Mouse (Mus musculus): ENCODE data around the gene 2310057M21Rik. TPM values are rescaled to one million over a fixed set of nuclear protein-coding genes. Genes with fewer than 3 reads are reported as not detected.

2310057M21Rik gene
- polyA plus RNA-seq, 1 experiment from 2014 or later: 21.3 TPM

DNA sequence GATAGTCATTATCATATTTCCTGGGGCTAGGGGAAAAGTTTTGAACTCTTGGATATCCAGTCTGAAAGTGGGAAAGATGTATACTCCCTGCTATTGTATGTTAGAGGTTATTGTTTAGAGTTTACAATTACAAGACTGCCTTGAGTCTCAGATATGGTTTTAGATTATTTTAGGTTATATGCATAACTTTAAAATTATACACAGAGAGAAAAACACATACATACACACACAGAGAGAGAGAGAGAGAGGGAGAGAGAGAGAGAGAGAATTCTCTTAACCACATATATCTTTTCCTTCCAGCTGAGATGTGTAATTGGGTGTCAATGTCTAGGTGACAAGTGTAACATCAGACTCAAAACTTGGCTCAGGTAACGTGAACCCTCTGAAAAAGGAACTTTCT is 29.0 kb downstream of the 2310057M21Rik start, which contains the start of gene Fam24a:
Gene Fam24a, plus strand, starts transcription at position 301 of the 400 bp plus-strand sequence.
- Histone ChIP-seq H3K36me3 (ENCODE audit: control insufficient read depth, insufficient read depth, low read length) (peaks cover 2% of the 10 kb centered on the region; the same call in 1 of the 2 replicates), H3K4me3 (ENCODE audit: low read length) (no peak within 1 kb of the TSS), H3K27ac (ENCODE audit: low read depth, low read length) (no peak within 1 kb of the TSS), H3K4me2 (replicated peaks; ENCODE audit: low read depth, low read length) (no peak within 1 kb of the TSS), H3K9me3 (ENCODE audit: control insufficient read depth, low read length) (no peaks in the 10 kb centered on the region), H3K9ac (ENCODE audit: low read depth, low read length) (no peak within 1 kb of the TSS), H3K27me3 (ENCODE audit: control insufficient read depth, insufficient read depth, low read length) (no peaks in the 10 kb centered on the region), H3K4me1 (ENCODE audit: control insufficient read depth, insufficient read depth, low read length) (no peaks in the 10 kb centered on the region)
- 26% methylated on average over 1 of the region's 1 CpGs for WGBS
- ATAC-seq (ENCODE audit: low FRiP score, low TSS enrichment): no peak

DNA sequence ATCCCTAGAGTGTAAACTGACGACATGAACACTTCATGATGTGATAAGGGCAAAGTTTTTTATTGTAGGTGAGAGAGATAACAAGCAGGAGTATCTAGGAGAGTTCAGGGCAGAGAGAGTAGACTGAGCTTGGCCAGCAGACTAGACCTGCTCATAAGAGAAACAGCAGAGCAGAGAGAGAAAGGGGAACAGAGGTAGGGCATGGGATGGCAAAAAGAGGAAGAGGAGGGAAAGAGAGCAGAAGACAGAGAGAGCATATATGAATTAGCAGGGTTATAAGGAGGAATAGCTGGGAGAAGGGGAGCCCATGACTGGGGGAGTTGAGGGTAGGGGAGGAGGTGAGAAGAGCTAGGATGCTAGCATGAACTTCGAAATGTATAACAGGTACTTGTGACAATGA is 30.9 kb downstream of the 2310057M21Rik start:
- Histone ChIP-seq H3K27me3 (ENCODE audit: control insufficient read depth, insufficient read depth, low read length) (no peaks in the 10 kb centered on the region), H3K27ac (ENCODE audit: low read depth, low read length) (no peak overlapping the region), H3K36me3 (ENCODE audit: control insufficient read depth, insufficient read depth, low read length) (no peaks in the 10 kb centered on the region), H3K9me3 (ENCODE audit: control insufficient read depth, low read length) (no peaks in the 10 kb centered on the region), H3K4me3 (ENCODE audit: low read length) (no peak overlapping the region), H3K4me2 (replicated peaks; ENCODE audit: low read depth, low read length) (no peak overlapping the region), H3K9ac (ENCODE audit: low read depth, low read length) (no peak overlapping the region), H3K4me1 (ENCODE audit: control insufficient read depth, insufficient read depth, low read length) (no peaks in the 10 kb centered on the region)
- WGBS: 76% methylated on average over 2 of the region's 2 CpGs
- ATAC-seq (ENCODE audit: low FRiP score, low TSS enrichment): no peak

DNA sequence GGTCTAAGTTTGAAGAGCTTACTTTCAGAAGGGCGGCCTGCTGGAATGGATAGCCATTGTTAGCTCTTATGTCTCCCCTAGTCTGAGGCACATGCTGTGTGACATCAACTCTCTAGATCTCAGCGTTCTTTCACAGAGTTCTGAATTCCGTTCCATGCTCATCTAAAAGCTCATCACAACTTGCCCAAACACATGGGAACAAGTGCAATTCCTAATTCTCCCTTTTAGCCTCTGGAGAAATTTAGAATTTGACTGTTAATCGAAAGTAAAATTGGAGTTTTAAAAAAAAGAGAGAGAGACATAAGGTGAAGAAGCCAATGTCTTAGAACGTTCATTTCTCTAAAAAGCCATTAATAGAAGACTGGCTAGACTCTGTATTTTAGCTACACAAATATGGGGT is 33.1 kb downstream of the 2310057M21Rik start, which contains the start of gene Fam24b:
Gene Fam24b, minus strand, starts transcription at position 101 of the 400 bp plus-strand sequence.
- no peak within 1 kb of the TSS for H3K9ac ChIP-seq (ENCODE audit: low read depth, low read length)
- WGBS: 91% methylated on average over 5 of the region's 5 CpGs
- no peaks in the 10 kb centered on the region for H3K4me1 ChIP-seq (ENCODE audit: control insufficient read depth, insufficient read depth, low read length)
- H3K27ac ChIP-seq (ENCODE audit: low read depth, low read length): no peak within 1 kb of the TSS
- no peak for ATAC-seq (ENCODE audit: low FRiP score, low TSS enrichment)
- no peak within 1 kb of the TSS for H3K4me3 ChIP-seq (ENCODE audit: low read length)
- no peaks in the 10 kb centered on the region for H3K27me3 ChIP-seq (ENCODE audit: control insufficient read depth, insufficient read depth, low read length)
- H3K4me2 ChIP-seq (replicated peaks; ENCODE audit: low read depth, low read length): no peak within 1 kb of the TSS
- H3K36me3 ChIP-seq (ENCODE audit: control insufficient read depth, insufficient read depth, low read length): no peaks in the 10 kb centered on the region
- no peaks in the 10 kb centered on the region for H3K9me3 ChIP-seq (ENCODE audit: control insufficient read depth, low read length)

DNA sequence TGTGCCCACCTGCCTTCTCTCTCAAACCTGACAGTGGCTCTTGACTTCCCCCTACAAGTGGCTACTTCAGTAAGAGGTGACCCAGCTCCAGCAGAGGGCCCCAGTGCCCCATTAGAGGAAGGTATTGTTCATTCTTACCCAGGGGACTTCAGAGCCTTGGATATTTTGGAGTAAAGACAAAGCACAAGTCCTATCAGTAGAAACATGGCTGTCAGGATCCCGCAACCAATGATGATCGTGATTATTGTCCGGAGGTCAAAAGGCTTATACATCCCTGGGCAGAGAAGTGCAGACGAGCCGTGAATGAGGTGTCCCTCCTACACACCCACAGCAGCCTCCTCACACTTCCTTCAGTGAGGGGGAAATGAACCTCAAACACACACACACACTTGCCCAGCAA is 35.5 kb downstream of the 2310057M21Rik start:
- Histone ChIP-seq H3K4me3 (ENCODE audit: low read length) (no peak overlapping the region), H3K4me1 (ENCODE audit: control insufficient read depth, insufficient read depth, low read length) (no peaks in the 10 kb centered on the region), H3K36me3 (ENCODE audit: control insufficient read depth, insufficient read depth, low read length) (no peaks in the 10 kb centered on the region), H3K9me3 (ENCODE audit: control insufficient read depth, low read length) (no peaks in the 10 kb centered on the region), H3K27ac (ENCODE audit: low read depth, low read length) (no peak overlapping the region), H3K9ac (ENCODE audit: low read depth, low read length) (no peak overlapping the region), H3K4me2 (replicated peaks; ENCODE audit: low read depth, low read length) (no peak overlapping the region), H3K27me3 (ENCODE audit: control insufficient read depth, insufficient read depth, low read length) (no peaks in the 10 kb centered on the region)
- WGBS: 69% methylated on average over 5 of the region's 5 CpGs
- ATAC-seq (ENCODE audit: low FRiP score, low TSS enrichment): no peak

DNA sequence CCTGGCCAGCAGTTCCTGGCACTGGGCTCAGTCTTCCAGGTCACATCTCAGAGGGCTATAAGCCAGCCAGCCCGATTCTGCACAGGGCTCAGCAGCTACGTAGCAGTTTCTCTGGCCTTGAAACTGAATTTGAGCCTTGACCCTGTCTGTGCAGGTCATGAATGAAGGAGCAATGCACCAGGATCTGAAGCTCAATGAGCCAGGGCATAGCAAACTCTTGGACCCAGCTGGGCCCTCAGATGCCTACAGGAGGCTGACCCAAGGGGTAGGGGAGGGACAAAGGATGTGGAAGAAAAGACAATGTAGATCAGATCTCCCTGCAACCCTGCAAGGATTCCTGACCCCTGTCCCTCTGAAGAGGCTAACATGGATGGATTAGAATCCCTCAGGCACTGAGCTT is 40.4 kb downstream of the 2310057M21Rik start, which contains the start of gene Cuzd1:
Gene Cuzd1, minus strand, starts transcription at position 101 of the 400 bp plus-strand sequence.
- H3K4me1 ChIP-seq (ENCODE audit: control insufficient read depth, insufficient read depth, low read length): no peaks in the 10 kb centered on the region
- no peaks in the 10 kb centered on the region for H3K9me3 ChIP-seq (ENCODE audit: control insufficient read depth, low read length)
- WGBS: 59% methylated on average over 2 of the region's 2 CpGs
- no peaks in the 10 kb centered on the region for H3K27me3 ChIP-seq (ENCODE audit: control insufficient read depth, insufficient read depth, low read length)
- no peak within 1 kb of the TSS for H3K9ac ChIP-seq (ENCODE audit: low read depth, low read length)
- H3K4me3 ChIP-seq (ENCODE audit: low read length): no peak within 1 kb of the TSS
- no peak for ATAC-seq (ENCODE audit: low FRiP score, low TSS enrichment)
- H3K36me3 ChIP-seq (ENCODE audit: control insufficient read depth, insufficient read depth, low read length): no peaks in the 10 kb centered on the region
- H3K4me2 ChIP-seq (replicated peaks; ENCODE audit: low read depth, low read length): no peak within 1 kb of the TSS
- no peak within 1 kb of the TSS for H3K27ac ChIP-seq (ENCODE audit: low read depth, low read length)

DNA sequence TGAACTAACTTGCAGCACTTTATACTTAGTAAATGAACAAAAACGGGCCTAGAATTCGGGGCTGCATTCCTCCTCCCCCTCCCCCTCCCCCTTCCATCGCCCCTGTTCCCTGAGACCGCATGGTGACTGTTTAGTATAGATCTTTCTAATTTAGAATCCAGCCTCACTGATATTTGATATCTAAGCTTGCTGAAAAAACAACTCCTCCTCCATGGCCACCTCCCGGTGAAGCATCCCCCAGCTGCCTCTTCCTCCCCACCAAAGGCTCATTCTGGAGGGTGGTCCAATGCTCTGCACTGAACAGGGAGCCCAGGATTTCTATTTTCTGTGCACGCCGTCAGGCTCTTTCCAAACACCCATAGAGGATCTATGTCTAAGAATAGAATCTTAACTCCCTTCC is 44.2 kb downstream of the 2310057M21Rik start:
- H3K9ac ChIP-seq (ENCODE audit: low read depth, low read length): no peak overlapping the region
- peak; percentile 57 for ATAC-seq (ENCODE audit: low FRiP score, low TSS enrichment)
- H3K9me3 ChIP-seq (ENCODE audit: control insufficient read depth, low read length): no peaks in the 10 kb centered on the region
- no peak overlapping the region for H3K27ac ChIP-seq (ENCODE audit: low read depth, low read length)
- 46% methylated on average over 7 of the region's 7 CpGs for WGBS
- no peaks in the 10 kb centered on the region for H3K36me3 ChIP-seq (ENCODE audit: control insufficient read depth, insufficient read depth, low read length)
- H3K4me1 ChIP-seq (ENCODE audit: control insufficient read depth, insufficient read depth, low read length): no peaks in the 10 kb centered on the region
- H3K4me3 ChIP-seq (ENCODE audit: low read length): no peak overlapping the region
- no peaks in the 10 kb centered on the region for H3K27me3 ChIP-seq (ENCODE audit: control insufficient read depth, insufficient read depth, low read length)
- no peak overlapping the region for H3K4me2 ChIP-seq (replicated peaks; ENCODE audit: low read depth, low read length)

DNA sequence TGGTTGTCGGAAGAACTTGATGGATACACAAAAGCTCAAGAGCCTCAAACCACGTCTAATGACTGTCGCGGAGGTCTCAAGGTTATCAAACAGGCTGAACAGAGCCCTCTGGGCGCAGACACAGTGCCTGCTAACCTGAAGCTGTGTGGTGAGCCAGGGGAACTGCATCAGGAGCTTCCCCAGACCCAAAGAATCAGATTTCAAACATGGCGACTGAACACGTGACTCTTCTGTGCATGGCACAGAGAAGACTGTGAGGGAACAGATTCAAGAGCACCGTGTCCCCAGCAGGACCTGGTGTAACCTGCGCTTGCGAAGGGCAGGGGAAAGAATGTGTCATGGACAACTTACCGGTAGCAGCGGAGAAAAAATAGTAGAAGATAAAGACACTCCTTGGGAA is 45.0 kb downstream of the 2310057M21Rik start:
- Histone ChIP-seq H3K36me3 (ENCODE audit: control insufficient read depth, insufficient read depth, low read length) (no peaks in the 10 kb centered on the region), H3K27ac (ENCODE audit: low read depth, low read length) (no peak overlapping the region), H3K27me3 (ENCODE audit: control insufficient read depth, insufficient read depth, low read length) (no peaks in the 10 kb centered on the region), H3K9ac (ENCODE audit: low read depth, low read length) (no peak overlapping the region), H3K4me1 (ENCODE audit: control insufficient read depth, insufficient read depth, low read length) (no peaks in the 10 kb centered on the region), H3K9me3 (ENCODE audit: control insufficient read depth, low read length) (no peaks in the 10 kb centered on the region), H3K4me2 (replicated peaks; ENCODE audit: low read depth, low read length) (no peak overlapping the region), H3K4me3 (ENCODE audit: low read length) (no peak overlapping the region)
- WGBS: 74% methylated on average over 12 of the region's 12 CpGs
- ATAC-seq (ENCODE audit: low FRiP score, low TSS enrichment): no peak

DNA sequence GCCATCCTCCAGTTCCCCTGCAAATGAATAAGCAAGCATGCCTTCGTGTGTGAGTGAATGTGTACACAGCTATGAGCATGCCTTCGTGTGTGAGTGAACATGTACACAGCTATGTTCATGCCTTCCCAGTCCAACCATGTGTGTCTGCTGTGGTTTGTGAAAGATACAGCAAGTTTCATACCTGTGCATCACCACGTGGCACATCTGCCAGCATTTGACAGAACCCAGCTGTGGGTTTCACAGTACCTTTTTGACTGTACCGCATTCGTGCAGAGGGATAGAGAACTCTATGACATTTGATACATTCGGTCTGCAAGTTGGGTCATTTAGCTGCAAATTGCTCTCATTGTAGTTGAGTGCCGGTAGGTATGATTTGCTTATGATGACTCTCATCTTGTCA is 48.1 kb downstream of the 2310057M21Rik start:
- H3K4me2 ChIP-seq (replicated peaks; ENCODE audit: low read depth, low read length): no peak overlapping the region
- H3K27me3 ChIP-seq (ENCODE audit: control insufficient read depth, insufficient read depth, low read length): no peaks in the 10 kb centered on the region
- H3K27ac ChIP-seq (ENCODE audit: low read depth, low read length): no peak overlapping the region
- no peaks in the 10 kb centered on the region for H3K4me1 ChIP-seq (ENCODE audit: control insufficient read depth, insufficient read depth, low read length)
- H3K9ac ChIP-seq (ENCODE audit: low read depth, low read length): no peak overlapping the region
- no peaks in the 10 kb centered on the region for H3K36me3 ChIP-seq (ENCODE audit: control insufficient read depth, insufficient read depth, low read length)
- H3K4me3 ChIP-seq (ENCODE audit: low read length): no peak overlapping the region
- ATAC-seq (ENCODE audit: low FRiP score, low TSS enrichment): no peak
- 77% methylated on average over 7 of the region's 7 CpGs for WGBS
- no peaks in the 10 kb centered on the region for H3K9me3 ChIP-seq (ENCODE audit: control insufficient read depth, low read length)

DNA sequence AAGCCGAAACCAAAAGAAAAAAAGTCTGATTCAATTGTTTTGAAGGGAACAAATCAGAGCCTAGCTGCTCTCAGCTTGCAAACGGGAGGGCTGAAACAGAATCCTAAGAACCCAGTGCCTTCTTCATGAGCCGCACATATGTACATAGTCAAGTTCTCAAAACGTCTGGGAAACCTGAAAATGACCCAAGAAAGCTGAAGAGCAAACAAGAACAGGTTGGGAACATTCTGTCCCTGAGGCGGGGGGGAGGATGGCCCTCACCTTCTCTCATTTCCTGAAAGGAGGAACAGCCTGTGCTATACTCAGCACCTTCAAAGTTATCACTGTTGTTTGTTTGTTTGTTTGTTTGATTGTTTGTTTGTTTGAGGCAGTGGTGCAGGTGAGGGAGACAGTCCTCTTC is 55.8 kb downstream of the 2310057M21Rik start:
- no peaks in the 10 kb centered on the region for H3K27me3 ChIP-seq (ENCODE audit: control insufficient read depth, insufficient read depth, low read length)
- H3K4me2 ChIP-seq (replicated peaks; ENCODE audit: low read depth, low read length): no peak overlapping the region
- H3K9me3 ChIP-seq (ENCODE audit: control insufficient read depth, low read length): no peaks in the 10 kb centered on the region
- no peak overlapping the region for H3K27ac ChIP-seq (ENCODE audit: low read depth, low read length)
- no peak overlapping the region for H3K4me3 ChIP-seq (ENCODE audit: low read length)
- no peaks in the 10 kb centered on the region for H3K4me1 ChIP-seq (ENCODE audit: control insufficient read depth, insufficient read depth, low read length)
- no peaks in the 10 kb centered on the region for H3K36me3 ChIP-seq (ENCODE audit: control insufficient read depth, insufficient read depth, low read length)
- no peak for ATAC-seq (ENCODE audit: low FRiP score, low TSS enrichment)
- 81% methylated on average over 5 of the region's 5 CpGs for WGBS
- H3K9ac ChIP-seq (ENCODE audit: low read depth, low read length): no peak overlapping the region

All from kidney, embryonic 14.5 days (tissue).